Mouse (Mus musculus) B cell, adult (primary cell): Measurements from ENCODE around the gene Hnrnpa0. TPM values are rescaled to one million over a fixed set of nuclear protein-coding genes. Genes with fewer than 3 reads are reported as not detected.

Experiments
- total RNA-seq: library from RNA; stranded (reverse); gene quantifications from 4 replicates; pipeline ENCODE4 v1.2.4, GENCODE M21; 2023; ENCODE audit not compliant: inconsistent age

Gene Hnrnpa0
- 139 to 154 TPM (median 148 TPM) in 4 replicates for total RNA-seq

DNA sequence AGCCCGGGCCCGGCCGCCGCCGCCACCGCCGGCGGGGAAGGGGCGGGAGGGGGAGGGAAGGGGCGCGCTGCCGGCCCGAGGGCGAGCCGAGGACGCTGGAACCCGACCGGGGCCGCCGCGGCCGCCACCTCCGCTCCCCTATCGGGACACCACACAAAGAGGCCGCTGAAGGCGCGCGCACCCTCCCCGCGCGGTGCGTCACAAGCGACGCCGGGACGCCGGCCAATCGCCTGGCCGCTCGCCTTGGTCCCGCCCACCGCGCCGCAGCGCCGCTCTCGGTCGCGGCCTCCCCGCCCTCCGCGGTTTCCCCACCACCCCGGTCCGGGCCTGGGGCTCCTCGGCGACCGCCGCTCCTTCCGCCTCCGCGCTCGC is at the start of gene Hnrnpa0:
Gene Hnrnpa0, minus strand, starts transcription at position 161 of the 372 bp plus-strand sequence.

DNA sequence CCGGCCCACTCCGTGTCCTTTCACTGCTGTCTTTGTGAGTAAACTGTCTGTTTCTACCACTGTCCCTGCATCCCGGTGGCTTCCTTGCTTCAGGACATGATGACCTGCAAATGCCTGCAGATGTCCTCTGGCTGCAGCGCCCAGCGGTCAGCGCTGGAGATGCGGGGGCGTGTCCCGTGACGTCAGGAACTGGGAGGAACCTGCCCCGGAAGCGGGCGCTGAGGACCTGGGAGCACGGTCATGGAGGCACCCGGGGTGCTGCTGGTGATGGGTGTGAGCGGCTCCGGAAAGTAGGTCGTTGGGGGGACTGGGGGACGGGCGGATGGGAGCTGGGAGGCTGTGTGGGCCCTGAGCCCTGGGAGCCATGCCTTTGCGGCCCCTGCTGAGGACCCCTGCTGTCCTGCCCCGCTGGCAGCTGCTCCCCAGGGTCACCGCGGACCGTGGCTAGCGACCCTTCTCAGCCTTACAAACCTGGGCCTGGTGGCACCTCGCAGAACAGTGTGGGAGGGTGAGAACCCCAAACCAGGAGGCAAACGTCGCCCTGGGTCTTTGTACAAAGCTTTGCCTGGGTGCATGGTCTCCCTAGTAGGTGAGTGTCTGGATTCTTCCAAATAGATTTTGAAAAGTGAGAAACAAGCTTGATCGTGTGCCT is 29.2 kb upstream of the Hnrnpa0 start, which contains the start of gene Idnk:
Gene Idnk, plus strand, starts transcription at position 203 of the 652 bp plus-strand sequence.

DNA sequence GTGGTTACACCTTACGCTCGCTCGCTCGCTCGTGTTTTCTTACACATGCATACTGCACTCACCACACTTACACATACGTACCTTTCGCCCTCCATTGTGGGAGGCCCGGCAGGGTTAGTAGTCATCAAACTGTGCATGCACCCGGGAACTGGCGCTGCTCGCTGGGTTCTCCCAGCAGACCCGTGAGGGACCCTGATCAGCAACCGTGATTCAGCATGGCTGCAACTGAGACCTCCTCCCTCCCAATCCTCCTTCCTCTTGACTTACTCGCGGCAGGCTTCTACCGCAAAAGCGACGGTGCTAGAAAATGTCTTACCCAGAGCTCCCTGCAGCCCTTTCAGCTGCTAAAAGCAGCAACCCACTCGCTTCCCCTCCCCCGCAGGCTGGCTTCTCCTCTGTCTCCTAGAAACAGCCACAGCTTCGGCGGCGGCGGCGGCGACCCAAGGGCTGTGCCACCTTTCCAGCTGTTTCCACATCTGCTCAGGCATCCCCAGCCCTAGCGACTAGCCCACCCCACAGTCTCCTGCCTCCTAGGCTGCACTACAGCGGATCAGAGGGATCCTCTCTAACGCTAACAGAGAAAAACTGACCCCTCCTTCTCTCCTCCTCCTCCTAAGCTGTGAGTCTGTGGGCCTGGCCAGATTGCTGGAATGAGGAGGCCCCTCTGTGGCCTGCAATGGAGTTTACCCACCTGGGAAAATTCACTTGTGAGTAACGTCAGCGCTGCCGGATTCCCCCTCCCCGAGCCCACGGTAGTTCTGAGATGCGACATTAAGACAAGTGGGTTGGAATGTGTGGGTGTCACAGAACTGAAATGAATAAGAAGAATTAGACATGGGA is 15.1 kb downstream of the Hnrnpa0 start, which contains the start of gene Klhl3:
Gene Klhl3, minus strand, starts transcription at position 532 of the 840 bp plus-strand sequence.

Other genes starting within 250 kb of the Hnrnpa0 start
- gene Spock1, start 220.2 kb downstream of the Hnrnpa0 start, total RNA-seq, result not detected in 4 replicates
- 0.12 to 0.19 TPM (median 0.18 TPM) in 3 of 4 replicates, not detected in the other for gene Klhl3, start 15.0 kb downstream of the Hnrnpa0 start, total RNA-seq
- 63.8 to 84.7 TPM (median 67.1 TPM) in 4 replicates for gene Idnk, start 29.1 kb upstream of the Hnrnpa0 start, total RNA-seq
- gene Ubqln1, start 87.1 kb upstream of the Hnrnpa0 start, total RNA-seq, result 90.2 to 99.8 TPM (median 94.2 TPM) in 4 replicates
- gene Gkap1, start 147.1 kb upstream of the Hnrnpa0 start, total RNA-seq, result 3.1 to 5.1 TPM (median 3.8 TPM) in 4 replicates
- gene Kif27, start 230.6 kb upstream of the Hnrnpa0 start, total RNA-seq, result 0.16 to 0.39 TPM (median 0.37 TPM) in 4 replicates